ENCODE assay signal across 10 mouse cellular contexts in genomic region chr12:85687217-85687533, GRCm38 (mm10). TPM values are rescaled to one million over a fixed set of nuclear protein-coding genes. Genes with fewer than 3 reads are reported as not detected.
A peak's percentile ranks its signal among the peaks of the same experiment; 100 is the strongest.
DNase-seq lines count a peak whose midpoint lies in the region; ATAC-seq and TF ChIP-seq lines count a peak whose summit lies in the region.
"Had no signal": no experiment of that assay in that cellular context is flagged by ENCODE, and none has a peak within 500 bp of the region (broad histone marks: within the 10 kb centered on the region; RNA-seq: fewer than 3 reads in every experiment).

No protein-coding gene starts in this region.

- peak; percentile 11 for DNase-seq in kidney, postnatal 0 days (ENCODE audit: low spot score)
- DNase-seq in kidney, adult 8-10 months: no peak
- DNase-seq in embryonic facial prominence, embryonic 10.5 days (ENCODE audit: low spot score): no peak
- DNase-seq in hindbrain, postnatal 0 days (ENCODE audit: low spot score): no peak
- DNase-seq in liver, postnatal 0 days: no peak
- no peak for DNase-seq in frontal cortex, postnatal 14 days (ENCODE audit: low spot score in 2 of 2)
- no peak for DNase-seq in layer of hippocampus, postnatal 10 days (ENCODE audit: low spot score in 2 of 2)
- DNase-seq: embryo, embryonic 11 days had no signal

- H3K4me1 ChIP-seq in kidney, postnatal 0 days (replicated peaks; ENCODE audit: insufficient read depth, low read length): 0 out of 2 replicates have a peak, but pooled peaks cover 6% of the 10 kb centered on the region
- H3K4me1 ChIP-seq in embryonic facial prominence, embryonic 10.5 days: peaks cover 13% of the 10 kb centered on the region
- no peaks in the 10 kb centered on the region for H3K4me1 ChIP-seq in hindbrain, postnatal 0 days (ENCODE audit: insufficient read depth, low read length)
- no peaks in the 10 kb centered on the region; the same call in 1 of the 2 replicates for H3K4me1 ChIP-seq in liver, postnatal 0 days (ENCODE audit: insufficient read depth)
- H3K4me1 ChIP-seq: midbrain, embryonic 12.5 days had no signal

- ATAC-seq in kidney, postnatal 0 days (replicated peaks; ENCODE audit: low FRiP score, low read depth): no peak
- no peak for ATAC-seq in hindbrain, postnatal 0 days
- no peak for ATAC-seq in liver, postnatal 0 days
- ATAC-seq: Patski had no signal

- H3K36me3 ChIP-seq in kidney, postnatal 0 days (ENCODE audit: insufficient read depth, low read length): no peaks in the 10 kb centered on the region
- no peaks in the 10 kb centered on the region for H3K36me3 ChIP-seq in embryonic facial prominence, embryonic 10.5 days (replicated peaks)
- H3K36me3 ChIP-seq in hindbrain, postnatal 0 days (ENCODE audit: insufficient read depth, low read length): no peaks in the 10 kb centered on the region
- no peaks in the 10 kb centered on the region; the same call in 1 of the 2 replicates for H3K36me3 ChIP-seq in liver, postnatal 0 days (replicated peaks; ENCODE audit: insufficient read depth, low read length)
- H3K36me3 ChIP-seq: midbrain, embryonic 12.5 days had no signal

- H3K9ac ChIP-seq in kidney, postnatal 0 days (ENCODE audit: low read depth, low read length): no peak overlapping the region
- no peak overlapping the region for H3K9ac ChIP-seq in hindbrain, postnatal 0 days (replicated peaks; ENCODE audit: low read length)
- peak overlapping the region; percentile 49 for H3K9ac ChIP-seq in liver, postnatal 0 days (replicated peaks)
- H3K9ac ChIP-seq: midbrain, embryonic 12.5 days had no signal

- no peak overlapping the region for H3K27ac ChIP-seq in kidney, postnatal 0 days
- H3K27ac ChIP-seq in embryonic facial prominence, embryonic 10.5 days (replicated peaks): no peak overlapping the region
- H3K27ac ChIP-seq in hindbrain, postnatal 0 days: no peak overlapping the region
- no peak overlapping the region for H3K27ac ChIP-seq in liver, postnatal 0 days (ENCODE audit: low read depth)
- H3K27ac ChIP-seq: midbrain, embryonic 12.5 days had no signal

- peak overlapping the region; percentile 43 for H3K4me2 ChIP-seq in kidney, postnatal 0 days (ENCODE audit: low read length)
- peak overlapping the region; percentile 33; the same call in 1 of the 2 replicates for H3K4me2 ChIP-seq in hindbrain, postnatal 0 days (ENCODE audit: low read depth, low read length)
- H3K4me2 ChIP-seq in liver, postnatal 0 days (ENCODE audit: low read depth, low read length): peak overlapping the region; percentile 72
- H3K4me2 ChIP-seq: midbrain, embryonic 12.5 days had no signal

- peak overlapping the region; percentile 14; the same call in 1 of the 2 replicates for H3K4me3 ChIP-seq in kidney, postnatal 0 days (replicated peaks; ENCODE audit: low read depth, low read length)
- H3K4me3 ChIP-seq in embryonic facial prominence, embryonic 10.5 days: peak overlapping the region; percentile 44
- no peak overlapping the region for H3K4me3 ChIP-seq in hindbrain, postnatal 0 days (ENCODE audit: low read length)
- peak overlapping the region; percentile 46 for H3K4me3 ChIP-seq in liver, postnatal 0 days (ENCODE audit: low read depth, low read length)
- H3K4me3 ChIP-seq: midbrain, embryonic 12.5 days had no signal

- 66% methylated on average over 7 of the region's 7 CpGs for WGBS in kidney, postnatal 0 days
- WGBS in embryonic facial prominence, embryonic 10.5 days: 79% methylated on average over 7 of the region's 7 CpGs
- 75% methylated on average over 7 of the region's 7 CpGs for WGBS in hindbrain, postnatal 0 days
- WGBS in liver, postnatal 0 days (ENCODE audit: insufficient replicate concordance): 37% methylated on average over 7 of the region's 7 CpGs

- no peaks in the 10 kb centered on the region for H3K9me3 ChIP-seq in kidney, postnatal 0 days (replicated peaks; ENCODE audit: low read length)
- no peaks in the 10 kb centered on the region for H3K9me3 ChIP-seq in embryonic facial prominence, embryonic 10.5 days
- no peaks in the 10 kb centered on the region for H3K9me3 ChIP-seq in hindbrain, postnatal 0 days (ENCODE audit: low read length)
- H3K9me3 ChIP-seq in liver, postnatal 0 days (ENCODE audit: low read length): no peaks in the 10 kb centered on the region
- H3K9me3 ChIP-seq: midbrain, embryonic 12.5 days had no signal

- no peak for TF ChIP-seq EP300 in liver, postnatal 0 days (IDR thresholded peaks at IDR 0.05; ENCODE audit: low read depth)

- no peak for TF ChIP-seq CTCF in kidney, postnatal 0 days (IDR thresholded peaks at IDR 0.05; ENCODE audit: low read depth)
- no peak for TF ChIP-seq CTCF in hindbrain, postnatal 0 days (IDR thresholded peaks at IDR 0.05; ENCODE audit: low read depth)
- no peak for TF ChIP-seq CTCF in liver, postnatal 0 days (IDR thresholded peaks at IDR 0.05; ENCODE audit: low read depth)

- no peaks in the 10 kb centered on the region for H3K27me3 ChIP-seq in kidney, postnatal 0 days (ENCODE audit: insufficient read depth, low read length)
- H3K27me3 ChIP-seq in embryonic facial prominence, embryonic 10.5 days (replicated peaks; ENCODE audit: low read depth, poor library complexity, severe bottlenecking): 0 out of 2 replicates have a peak, but pooled peaks cover 15% of the 10 kb centered on the region
- H3K27me3 ChIP-seq in hindbrain, postnatal 0 days (ENCODE audit: insufficient read depth, low read length): no peaks in the 10 kb centered on the region
- no peaks in the 10 kb centered on the region for H3K27me3 ChIP-seq in liver, postnatal 0 days (ENCODE audit: insufficient read depth, low read length)
- H3K27me3 ChIP-seq: midbrain, embryonic 12.5 days had no signal

RNA-seq across cellular contexts. Expression of gene Batf, which starts 0.7 kb away (rescaled TPM):
- 4.0 and 4.3 TPM in 2 replicates for polyA plus RNA-seq in kidney, postnatal 0 days (2015; fragmentation: Nextera tagmentation; extraction: Ambion mirVana)
- 2.4 and 2.6 TPM in 2 replicates for polyA plus RNA-seq in embryonic facial prominence, embryonic 10.5 days (2016; fragmentation: Nextera tagmentation; extraction: Ambion mirVana)
- 0.54 TPM in 1 of 2 replicates, not detected in the other for total RNA-seq in hindbrain, postnatal 0 days (2014; rRNA removed)
- 1.0 and 1.5 TPM in 2 replicates for polyA plus RNA-seq in hindbrain, postnatal 0 days (2015; fragmentation: Nextera tagmentation; extraction: Ambion mirVana)
- 3.3 and 4.2 TPM in 2 replicates for polyA plus RNA-seq in liver, postnatal 0 days (2015; fragmentation: Nextera tagmentation; extraction: Ambion mirVana)
- under 1 TPM in 1 of 2 experiments, not detected in 1; 0.96 TPM for total RNA-seq in layer of hippocampus, postnatal 10 days (2021)
- polyA plus RNA-seq: Patski had no signal

RNA-seq across cellular contexts. Expression of gene Flvcr2, which starts 59.2 kb away (rescaled TPM):
- polyA plus RNA-seq in kidney, postnatal 0 days (2015; fragmentation: Nextera tagmentation; extraction: Ambion mirVana): 7.0 and 7.5 TPM in 2 replicates
- 0.74 and 0.88 TPM in 2 replicates for polyA plus RNA-seq in embryonic facial prominence, embryonic 10.5 days (2016; fragmentation: Nextera tagmentation; extraction: Ambion mirVana)
- total RNA-seq in hindbrain, postnatal 0 days (2014; rRNA removed): 4.1 and 9.5 TPM in 2 replicates
- 4.1 and 4.3 TPM in 2 replicates for polyA plus RNA-seq in hindbrain, postnatal 0 days (2015; fragmentation: Nextera tagmentation; extraction: Ambion mirVana)
- polyA plus RNA-seq in liver, postnatal 0 days (2015; fragmentation: Nextera tagmentation; extraction: Ambion mirVana): 5.9 and 6.6 TPM in 2 replicates
- total RNA-seq in layer of hippocampus, postnatal 10 days (2021): 1 to 10 TPM; 2.8 to 3.0 TPM
